Mouse (Mus musculus) forebrain, embryonic 16.5 days (tissue): Measurements from ENCODE around the gene Hdac1. TPM values are rescaled to one million over a fixed set of nuclear protein-coding genes. Genes with fewer than 3 reads are reported as not detected.

ENCODE experiments used
- ATAC-seq: fragments of 200-750 bp; cut with Nextera tagmentation; 2 replicates; pipeline ENCODE4 v1.8.0; 2017; ENCODE audit warnings: mild to moderate bottlenecking, moderate library complexity
- H3K27ac ChIP-seq: fragments of 300-500 bp; sonication (generic); 2 replicates; pipeline ENCODE4 v1.5.1; 2014; ENCODE audit warnings: low read length, control low read depth
- H3K27me3 ChIP-seq: fragments of 300-500 bp; sonication (generic); replicated peaks from 2 replicates; pipeline ENCODE4 v1.6.1; 2014; ENCODE audit warnings: low read length; ENCODE audit not compliant: control insufficient read depth, insufficient read depth
- H3K36me3 ChIP-seq: fragments of 300-500 bp; sonication (generic); 2 replicates; pipeline ENCODE4 v1.6.1; 2014; ENCODE audit not compliant: control insufficient read depth, insufficient read depth
- H3K4me1 ChIP-seq: fragments of 300-500 bp; sonication (generic); replicated peaks from 2 replicates; pipeline ENCODE4 v1.6.1; 2014; ENCODE audit warnings: low read length; ENCODE audit not compliant: control insufficient read depth, insufficient read depth
- H3K4me2 ChIP-seq: fragments of 300-500 bp; sonication (generic); 2 replicates; pipeline ENCODE4 v1.6.1; 2014; ENCODE audit warnings: mild to moderate bottlenecking, low read length, control low read depth
- H3K4me3 ChIP-seq: fragments of 300-500 bp; sonication (generic); replicated peaks from 2 replicates; pipeline ENCODE4 v1.5.1; 2014; ENCODE audit warnings: mild to moderate bottlenecking, low read length, control low read depth
- H3K9ac ChIP-seq: fragments of 300-500 bp; sonication (generic); replicated peaks from 2 replicates; pipeline ENCODE4 v1.6.1; 2014; ENCODE audit warnings: low read depth, low read length, control low read depth
- H3K9me3 ChIP-seq: fragments of 300-500 bp; sonication (generic); 2 replicates; pipeline ENCODE4 v1.6.1; 2016; ENCODE audit warnings: low read length; ENCODE audit not compliant: control insufficient read depth
- WGBS: fragments of 180-500 bp; shearing (Covaris S2); extraction: QIAGEN DNeasy Blood & Tissue Kit; methylation state at CpG from one replicate; pipeline ENCODE4 v1.1.7; 2014; 5-methylcytosine and 5-hydroxymethylcytosine counted together
- polyA plus RNA-seq: library from polyadenylated mRNA; unstranded; fragments of >200 nt; fragmentation: Nextera tagmentation; extraction: Ambion mirVana; gene quantifications from 2 replicates; pipeline ENCODE4 v1.2.1, GENCODE M21; 2015

The Hdac1 gene
- polyA plus RNA-seq, 1 experiment from 2014 or later = 113 TPM

- Histone ChIP-seq H3K27me3 (no peaks in the 10 kb centered on the region), H3K4me1 (peaks cover 7% of the 10 kb centered on the region), H3K36me3 (no peaks in the 10 kb centered on the region), H3K4me2 (no peak overlapping the region), H3K9me3 (no peaks in the 10 kb centered on the region), H3K4me3 (no peak overlapping the region), H3K27ac (no peak overlapping the region), H3K9ac (no peak overlapping the region)
- ATAC-seq = no peak
- WGBS = 87% methylated on average over 7 of the region's 7 CpGs
Observed at GRCm38 (mm10) chr4:129577688-129578087, 35.2 kb upstream of the Hdac1 start.

GRCm38 (mm10) chr4:129576863-129577491 lies 34.5 kb upstream of the Hdac1 start:
- H3K27ac ChIP-seq = no peak overlapping the region
- H3K27me3 ChIP-seq = no peaks in the 10 kb centered on the region
- 28% methylated on average over 21 of the region's 21 CpGs for WGBS
- peaks cover 7% of the 10 kb centered on the region for H3K4me1 ChIP-seq
- no peaks in the 10 kb centered on the region for H3K36me3 ChIP-seq
- no peaks in the 10 kb centered on the region for H3K9me3 ChIP-seq
- no peak overlapping the region for H3K9ac ChIP-seq
- H3K4me3 ChIP-seq = no peak overlapping the region
- peak; percentile 33; the same call in 1 of the 2 replicates for ATAC-seq
- peak overlapping the region; percentile 18; the same call in 1 of the 2 replicates for H3K4me2 ChIP-seq

GRCm38 (mm10) chr4:129575171-129575844 lies 32.8 kb upstream of the Hdac1 start:
- Histone ChIP-seq H3K9ac (no peak overlapping the region), H3K4me1 (peaks cover 7% of the 10 kb centered on the region), H3K27ac (no peak overlapping the region), H3K4me2 (no peak overlapping the region), H3K9me3 (no peaks in the 10 kb centered on the region), H3K27me3 (no peaks in the 10 kb centered on the region), H3K36me3 (no peaks in the 10 kb centered on the region), H3K4me3 (no peak overlapping the region)
- 65% methylated on average over 7 of the region's 8 CpGs for WGBS
- no peak for ATAC-seq

GRCm38 (mm10) chr4:129573430-129573829 lies 30.9 kb upstream of the Hdac1 start, which contains the start of gene Lck:
Gene Lck (minus strand): TSS chr4:129573641.
- peaks cover 7% of the 10 kb centered on the region for H3K4me1 ChIP-seq
- no peaks in the 10 kb centered on the region for H3K27me3 ChIP-seq
- no peak within 1 kb of the TSS for H3K9ac ChIP-seq
- 91% methylated on average over 8 of the region's 8 CpGs for WGBS
- no peaks in the 10 kb centered on the region for H3K36me3 ChIP-seq
- no peak within 1 kb of the TSS for H3K27ac ChIP-seq
- no peak for ATAC-seq
- H3K9me3 ChIP-seq = no peaks in the 10 kb centered on the region
- no peak within 1 kb of the TSS for H3K4me2 ChIP-seq
- H3K4me3 ChIP-seq = no peak within 1 kb of the TSS

GRCm38 (mm10) chr4:129573093-129573370 lies 30.5 kb upstream of the Hdac1 start:
- no peak overlapping the region for H3K4me3 ChIP-seq
- WGBS = 93% methylated on average over 4 of the region's 4 CpGs
- H3K4me1 ChIP-seq = peaks cover 7% of the 10 kb centered on the region

GRCm38 (mm10) chr4:129572236-129573092 lies 30.0 kb upstream of the Hdac1 start:
- no peaks in the 10 kb centered on the region for H3K9me3 ChIP-seq
- H3K4me1 ChIP-seq = peaks cover 7% of the 10 kb centered on the region
- no peak for ATAC-seq
- no peaks in the 10 kb centered on the region for H3K36me3 ChIP-seq
- H3K4me2 ChIP-seq = no peak overlapping the region
- 84% methylated on average over 13 of the region's 13 CpGs for WGBS
- H3K4me3 ChIP-seq = no peak overlapping the region
- H3K9ac ChIP-seq = no peak overlapping the region
- H3K27ac ChIP-seq = no peak overlapping the region
- no peaks in the 10 kb centered on the region for H3K27me3 ChIP-seq

More at GRCm38 (mm10) chr4:129573093-129573370, 30.5 kb upstream of the Hdac1 start:
- Histone ChIP-seq H3K9ac (no peak overlapping the region), H3K36me3 (no peaks in the 10 kb centered on the region), H3K27me3 (no peaks in the 10 kb centered on the region), H3K4me2 (no peak overlapping the region), H3K27ac (no peak overlapping the region), H3K9me3 (no peaks in the 10 kb centered on the region)
- ATAC-seq = no peak

- Histone ChIP-seq H3K36me3 (no peaks in the 10 kb centered on the region), H3K4me2 (no peak overlapping the region), H3K27ac (no peak overlapping the region), H3K9me3 (no peaks in the 10 kb centered on the region), H3K27me3 (no peaks in the 10 kb centered on the region), H3K4me1 (no peaks in the 10 kb centered on the region), H3K4me3 (no peak overlapping the region), H3K9ac (no peak overlapping the region)
- ATAC-seq = no peak
- WGBS = 74% methylated on average over 8 of the region's 8 CpGs
Observed at GRCm38 (mm10) chr4:129571551-129572084, 29.1 kb upstream of the Hdac1 start.

GRCm38 (mm10) chr4:129570028-129570427 lies 27.5 kb upstream of the Hdac1 start:
- WGBS = 92% methylated on average over 6 of the region's 6 CpGs
- no peak for ATAC-seq
- H3K36me3 ChIP-seq = no peaks in the 10 kb centered on the region
- H3K9ac ChIP-seq = no peak overlapping the region
- H3K4me3 ChIP-seq = no peak overlapping the region
- no peaks in the 10 kb centered on the region for H3K27me3 ChIP-seq
- H3K4me1 ChIP-seq = no peaks in the 10 kb centered on the region
- H3K9me3 ChIP-seq = no peaks in the 10 kb centered on the region
- H3K27ac ChIP-seq = no peak overlapping the region
- H3K4me2 ChIP-seq = no peak overlapping the region

- ATAC-seq = no peak
- 94% methylated on average over 7 of the region's 7 CpGs for WGBS
- H3K4me3 ChIP-seq = no peak overlapping the region
Observed at GRCm38 (mm10) chr4:129568366-129568765, 25.9 kb upstream of the Hdac1 start.

More at GRCm38 (mm10) chr4:129568366-129568765, 25.9 kb upstream of the Hdac1 start:
- no peak overlapping the region for H3K4me2 ChIP-seq
- no peaks in the 10 kb centered on the region for H3K27me3 ChIP-seq
- no peaks in the 10 kb centered on the region for H3K36me3 ChIP-seq
- H3K9me3 ChIP-seq = no peaks in the 10 kb centered on the region
- no peaks in the 10 kb centered on the region for H3K4me1 ChIP-seq
- H3K9ac ChIP-seq = no peak overlapping the region
- H3K27ac ChIP-seq = no peak overlapping the region
